Mouse (Mus musculus): Measurements from ENCODE around the gene Rab43.
"Not testable (repeated sequence)": the region's sequence is repeated elsewhere in the genome, so short reads cannot be mapped to it uniquely, and the experiment has no call there.

Rab43 gene

DNA sequence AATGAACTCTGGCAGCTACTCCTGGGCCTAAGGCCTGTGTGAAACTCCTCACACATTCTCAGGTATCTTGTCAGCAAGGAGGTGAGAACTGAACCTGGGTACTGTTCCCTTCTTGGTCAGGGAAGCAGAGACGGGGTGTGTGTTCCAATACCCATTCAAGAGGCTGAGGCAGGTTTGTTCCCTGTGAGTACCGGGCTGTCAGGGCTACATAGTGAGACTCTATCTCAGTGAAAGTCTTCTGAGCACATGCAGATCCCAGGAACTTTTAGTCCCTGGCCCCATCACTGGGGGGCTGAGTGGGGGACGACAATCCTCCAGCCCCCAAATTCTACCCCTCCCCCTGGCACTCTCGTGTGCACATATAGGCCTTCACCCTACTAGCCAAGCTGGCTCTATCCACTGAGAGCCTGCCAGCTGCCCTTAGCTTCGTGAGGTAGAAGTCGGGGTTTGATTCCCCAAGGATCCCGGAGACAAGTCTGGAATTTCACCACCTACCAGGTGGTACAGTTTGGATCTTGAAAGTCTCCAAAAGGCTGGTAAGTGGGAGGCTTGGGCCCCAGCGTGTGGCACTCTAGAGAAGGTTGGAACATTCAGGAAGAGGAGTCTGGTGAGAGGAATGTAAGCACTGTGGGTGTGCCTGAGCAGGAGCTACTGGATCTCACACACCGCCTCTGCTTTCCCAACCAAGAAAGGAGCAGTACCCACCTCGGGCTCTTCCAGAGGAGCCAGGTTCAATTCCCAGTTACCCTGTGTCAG is 31.2 kb downstream of the Rab43 start:
- DNase-seq: no peak

DNA sequence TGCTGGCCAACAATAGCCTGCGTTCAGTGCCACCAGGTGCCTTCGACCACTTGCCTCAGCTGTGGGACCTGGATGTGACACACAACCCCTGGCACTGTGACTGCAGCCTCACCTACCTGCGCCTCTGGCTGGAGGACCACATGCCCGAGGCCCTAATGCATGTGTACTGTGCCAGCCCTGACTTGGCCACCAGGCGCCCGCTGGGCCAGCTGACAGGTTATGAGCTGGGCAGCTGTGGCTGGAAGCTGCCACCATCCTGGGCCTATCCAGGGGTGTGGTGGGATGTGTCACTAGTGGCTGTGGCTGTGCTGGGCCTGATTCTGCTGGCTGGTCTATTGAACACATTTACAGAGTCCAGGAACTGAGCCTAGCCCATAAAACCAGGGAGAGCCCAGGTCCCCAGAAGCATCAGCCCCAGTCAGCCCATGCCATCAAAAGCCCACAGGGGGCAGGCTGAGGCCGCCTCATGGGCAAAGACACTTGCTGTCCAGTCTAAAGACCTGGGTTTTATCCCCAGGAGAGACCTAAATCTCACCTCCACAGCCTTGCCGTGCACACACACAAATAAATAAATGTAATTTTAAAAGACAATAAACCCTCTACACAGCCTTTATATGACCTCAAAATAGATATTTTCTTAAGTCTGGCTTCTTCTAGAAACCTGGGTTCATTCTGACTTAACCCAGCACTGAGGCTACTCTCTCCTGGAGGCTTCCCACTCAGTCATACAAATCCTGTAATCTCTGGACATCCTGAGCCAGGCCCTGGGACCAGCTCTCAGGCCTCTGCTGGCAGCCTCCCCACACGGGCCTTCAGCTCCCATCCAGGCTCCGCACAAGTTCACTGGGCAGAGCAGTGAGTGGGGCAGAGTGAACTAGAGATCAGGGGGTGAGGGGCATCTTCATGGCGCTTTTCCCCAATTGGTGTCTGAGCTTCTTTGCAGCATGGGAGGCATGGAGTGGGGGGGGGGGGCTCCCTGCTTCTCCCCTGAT is 32.5 kb downstream of the Rab43 start:
- no peak for DNase-seq

DNA sequence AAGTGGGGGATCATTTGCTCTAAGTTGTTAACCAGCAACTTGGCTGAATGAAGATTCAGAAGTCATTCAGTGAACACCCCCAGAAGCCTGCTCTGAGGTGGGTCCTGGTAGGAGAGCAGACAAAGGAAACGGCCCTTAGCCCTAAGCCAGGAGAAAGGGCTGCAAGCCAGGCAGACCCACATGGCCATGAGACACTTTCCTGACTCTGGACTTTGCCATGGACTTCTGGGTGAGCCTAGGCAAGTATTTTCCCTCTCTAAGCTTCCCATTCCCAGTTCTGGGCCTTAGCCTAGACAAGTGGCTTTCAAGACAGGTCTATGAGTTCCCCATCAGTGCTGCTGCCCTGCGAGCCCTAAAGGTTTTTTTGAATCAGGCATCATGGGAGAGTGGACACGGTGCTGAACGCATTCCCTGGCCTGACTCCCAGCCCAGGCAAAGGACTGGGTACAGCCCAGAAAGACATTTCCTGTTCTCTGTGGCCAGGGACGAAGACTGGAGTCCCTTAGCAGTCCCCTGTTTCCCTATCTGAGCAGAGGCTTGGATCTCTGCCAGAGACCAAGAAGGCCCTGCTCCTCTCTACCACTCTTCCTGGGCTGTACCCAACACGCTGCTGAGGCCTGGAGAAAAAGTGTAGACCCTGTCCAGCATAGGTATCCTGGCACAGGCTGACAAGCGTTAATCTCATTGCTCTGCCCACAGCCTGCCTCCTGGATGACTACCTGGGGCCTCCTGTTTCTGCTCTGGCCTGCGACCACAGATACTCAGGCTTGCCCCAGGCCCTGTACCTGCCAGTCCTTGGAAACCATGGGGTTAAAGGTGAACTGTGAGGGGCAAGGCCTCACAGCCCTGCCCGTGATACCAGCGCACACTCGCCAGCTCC is 33.4 kb downstream of the Rab43 start:
- DNase-seq: no peak

DNA sequence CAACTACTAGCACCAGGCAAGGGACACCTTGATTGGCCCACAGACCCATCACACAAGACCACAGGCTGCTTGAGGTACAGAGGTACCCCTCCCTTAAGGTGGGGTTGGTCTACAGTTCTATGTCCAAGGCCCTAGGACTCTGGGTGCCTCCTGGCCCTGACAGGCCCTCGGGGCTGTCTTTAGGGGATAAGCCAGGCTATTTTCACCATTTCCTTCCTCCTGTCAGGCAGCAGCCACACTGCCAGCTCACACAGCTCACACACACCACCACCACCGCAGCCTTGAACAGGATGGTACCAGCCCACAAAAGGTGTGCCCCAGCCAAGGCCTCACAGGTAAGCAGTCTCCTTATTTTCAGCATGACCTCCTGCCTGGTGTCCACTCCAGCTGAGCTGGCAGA is 34.1 kb downstream of the Rab43 start, which contains the start of gene Gp9:
TSS of gene Gp9 (plus strand) at position 231 of the 400 bp plus-strand sequence.
- DNase-seq: no peak

DNA sequence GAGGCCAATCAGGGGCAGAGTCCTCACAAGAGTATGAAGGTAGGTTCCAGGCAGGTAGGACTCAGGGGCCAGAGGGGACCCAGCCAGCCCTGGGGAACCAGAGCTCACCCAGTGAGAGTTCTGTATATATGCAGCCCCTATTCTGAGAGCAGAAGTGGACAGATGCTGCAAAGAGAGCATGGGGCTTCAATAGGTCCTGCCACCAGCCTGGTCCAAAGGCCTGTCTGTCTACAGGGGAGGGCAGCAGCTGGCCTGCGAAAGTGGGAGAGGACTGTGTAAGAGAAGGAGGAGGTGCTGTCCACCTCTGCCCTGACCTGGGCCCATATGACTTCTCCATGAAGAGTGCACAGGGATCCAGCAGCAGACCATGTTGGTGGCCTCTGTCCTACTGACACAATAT is 35.3 kb downstream of the Rab43 start:
- DNase-seq: no peak

DNA sequence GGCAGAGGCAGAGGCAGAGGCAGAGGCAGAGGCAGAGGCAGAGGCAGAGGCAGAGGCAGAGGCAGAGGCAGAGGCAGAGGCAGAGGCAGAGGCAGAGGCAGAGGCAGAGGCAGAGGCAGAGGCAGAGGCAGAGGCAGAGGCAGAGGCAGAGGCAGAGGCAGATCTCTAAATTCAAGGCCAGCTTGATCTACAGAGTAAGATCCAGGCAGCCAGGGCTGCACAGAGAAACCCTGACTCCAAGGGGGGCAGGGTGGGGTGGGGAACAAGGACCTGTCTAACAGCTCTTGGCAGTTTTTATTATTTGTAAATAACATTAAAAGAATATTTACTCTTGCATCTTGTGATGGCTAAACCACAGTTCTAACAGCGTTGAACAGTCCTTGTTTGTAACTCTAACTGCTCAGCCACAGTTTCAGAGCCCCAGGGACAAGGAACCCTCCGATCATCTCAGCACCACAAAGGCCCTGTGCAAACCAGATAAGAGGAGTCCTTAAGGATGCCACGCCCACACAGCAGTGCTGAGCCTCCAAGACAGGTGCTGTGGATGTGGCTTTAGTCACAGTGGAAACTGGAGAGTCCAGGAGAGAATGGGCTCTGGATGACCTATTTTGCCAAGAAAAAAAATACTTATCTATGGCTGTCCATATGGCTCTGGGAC is 36.2 kb downstream of the Rab43 start:
- no peak for DNase-seq

DNA sequence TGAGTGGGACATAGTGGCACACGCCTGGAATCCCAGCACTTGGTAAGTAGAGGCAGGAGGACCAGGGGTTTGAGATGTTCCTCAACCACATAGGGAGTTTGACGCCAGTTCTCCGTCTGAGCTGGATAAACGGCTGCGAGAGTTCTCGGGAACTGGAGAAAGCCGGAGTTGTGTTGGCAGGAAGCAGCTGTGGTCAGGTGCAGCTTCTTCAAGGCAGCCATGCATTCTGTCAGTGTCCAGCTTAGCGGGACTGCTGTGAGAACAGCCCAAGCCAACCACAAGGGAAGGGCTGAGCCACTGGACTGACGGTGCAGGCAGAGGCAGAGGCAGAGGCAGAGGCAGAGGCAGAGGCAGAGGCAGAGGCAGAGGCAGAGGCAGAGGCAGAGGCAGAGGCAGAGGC is 37.1 kb downstream of the Rab43 start:
- DNase-seq: no peak

DNA sequence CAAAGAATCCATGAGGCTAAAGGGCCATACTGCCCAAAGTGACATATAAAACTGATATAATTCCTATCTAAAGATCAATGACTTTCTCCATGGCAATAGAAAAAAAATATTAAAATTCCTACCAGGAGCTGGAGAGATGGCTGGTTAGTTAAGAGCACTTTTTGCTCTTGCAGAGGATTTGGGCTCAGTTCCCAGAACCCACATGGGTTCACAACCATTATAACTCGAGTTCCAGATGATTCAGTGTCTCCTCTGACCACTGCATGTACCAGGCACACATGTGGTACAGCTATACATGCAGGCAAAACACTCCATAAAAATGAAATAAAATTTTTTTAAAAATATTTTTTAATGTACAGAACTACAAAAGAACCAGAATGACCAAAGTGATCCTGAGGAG is 37.5 kb downstream of the Rab43 start:
- no peak for DNase-seq

DNA sequence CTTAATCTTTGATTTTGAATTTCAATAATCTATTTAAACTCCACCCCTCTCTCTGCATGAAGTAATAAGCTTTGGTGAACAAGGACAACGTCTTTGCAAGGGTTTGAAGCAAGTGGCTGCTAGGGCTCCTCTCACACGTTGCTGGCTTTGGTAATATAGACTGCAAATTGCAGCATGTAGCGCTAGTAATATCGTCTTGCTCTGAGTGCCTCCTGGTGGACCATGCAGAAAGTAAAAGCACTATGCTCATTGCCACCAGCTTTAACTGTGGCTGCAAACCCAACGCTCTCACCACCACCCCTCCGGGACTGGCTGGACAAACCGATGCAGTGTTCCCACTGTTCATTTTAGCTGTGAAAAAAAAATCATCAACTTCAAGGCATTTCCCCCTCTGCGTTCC is 41.3 kb downstream of the Rab43 start:
- DNase-seq: no peak

DNA sequence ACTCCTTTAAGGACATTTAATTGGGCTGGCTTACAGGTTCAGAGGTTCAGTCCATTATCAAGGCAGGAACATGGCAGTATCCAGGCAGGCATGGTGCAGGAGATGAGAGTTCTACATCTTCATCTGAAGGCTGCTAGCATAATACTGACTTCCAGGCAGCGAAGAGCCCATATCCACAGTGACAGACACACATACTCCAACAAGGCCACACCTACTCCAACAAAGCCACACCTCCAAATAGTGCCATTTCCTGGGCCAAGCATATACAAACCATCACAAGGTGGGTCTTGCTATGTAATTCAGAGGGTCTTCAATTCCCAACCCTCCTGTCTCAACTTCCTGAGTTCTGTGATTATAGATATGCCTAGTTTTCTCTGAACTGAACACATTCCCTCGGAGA is 47.7 kb downstream of the Rab43 start:
- DNase-seq: not testable (repeated sequence)

DNA sequence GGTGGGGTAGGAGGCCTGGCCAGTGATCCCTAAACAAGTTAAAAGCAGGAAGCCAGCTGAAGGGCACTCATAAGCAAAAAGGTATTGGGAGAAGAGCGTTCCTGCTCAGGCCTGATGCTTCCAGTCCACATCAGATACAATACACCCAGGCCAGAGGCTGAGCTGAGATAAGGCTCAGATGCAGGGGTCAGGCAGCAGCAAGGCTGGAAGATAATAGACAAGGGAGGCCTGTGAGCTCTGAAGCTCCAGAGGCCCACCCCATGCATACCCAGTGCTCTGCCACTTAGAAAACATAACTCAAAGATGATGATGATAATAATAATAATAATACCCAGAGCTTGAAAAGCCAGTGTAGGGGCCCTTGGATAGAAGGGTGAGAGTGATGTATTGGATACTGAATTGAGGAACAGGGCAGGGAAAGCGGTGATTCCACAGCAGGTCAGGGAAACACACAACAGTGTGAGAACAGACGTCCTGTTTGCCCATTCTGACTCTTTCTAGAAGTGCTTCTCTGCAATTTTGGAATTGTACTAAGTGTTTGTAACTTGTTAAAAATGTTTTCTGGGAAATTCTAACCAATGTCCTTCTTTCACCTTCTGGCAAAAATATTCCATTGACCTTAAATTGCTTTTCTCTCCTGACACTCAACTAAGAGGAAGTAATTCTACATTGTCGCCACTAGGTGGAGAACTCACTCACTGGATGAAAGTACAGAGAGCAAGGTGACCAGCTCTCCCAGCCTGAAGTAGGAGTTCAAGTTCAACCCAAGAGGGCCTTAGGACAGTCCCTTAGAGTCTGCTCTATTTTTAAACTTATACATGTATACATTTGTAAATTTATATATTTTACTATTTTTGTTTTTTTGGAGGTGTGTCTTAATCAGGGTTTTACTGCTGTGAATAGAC is 48.3 kb downstream of the Rab43 start:
- DNase-seq: no peak

DNA sequence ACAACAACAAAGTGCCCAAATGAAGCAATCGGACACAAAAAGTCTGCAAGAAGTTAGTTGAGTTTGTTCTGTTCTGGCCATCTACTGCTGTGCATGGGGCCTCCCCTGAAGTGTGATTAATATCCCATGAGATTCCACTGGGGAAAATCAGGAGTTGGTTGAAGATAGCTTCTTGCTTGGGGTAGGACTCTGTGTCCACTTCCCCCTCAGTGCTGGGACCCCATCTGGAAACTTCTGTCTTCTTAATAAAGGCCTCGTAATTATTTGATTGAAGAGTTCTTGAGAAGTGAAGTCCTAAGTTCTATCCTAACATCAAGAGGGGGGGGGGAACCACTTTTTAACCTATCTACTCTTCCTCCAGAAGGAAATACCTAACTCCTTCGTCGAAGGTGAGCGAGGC is 49.8 kb downstream of the Rab43 start:
- DNase-seq: no peak

DNA sequence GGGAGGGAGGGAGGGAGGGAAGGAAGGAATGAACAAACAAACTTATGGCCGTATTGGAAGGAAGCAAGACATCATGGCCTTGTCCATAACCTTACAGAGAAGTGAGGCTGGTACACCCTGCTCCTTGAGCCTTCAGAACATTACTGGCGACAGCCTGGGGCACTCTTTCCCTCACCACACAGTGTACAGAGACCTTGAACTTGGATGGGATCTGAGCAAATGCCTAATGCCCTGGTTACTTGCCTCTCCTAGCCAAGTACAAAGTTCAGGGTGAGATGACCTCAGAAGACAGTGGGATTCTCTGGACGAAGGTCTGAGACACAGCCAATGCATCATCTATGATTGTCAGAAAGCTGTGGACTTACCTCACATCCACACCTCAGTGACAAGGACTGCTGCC is 52.1 kb downstream of the Rab43 start:
- DNase-seq: no peak

DNA sequence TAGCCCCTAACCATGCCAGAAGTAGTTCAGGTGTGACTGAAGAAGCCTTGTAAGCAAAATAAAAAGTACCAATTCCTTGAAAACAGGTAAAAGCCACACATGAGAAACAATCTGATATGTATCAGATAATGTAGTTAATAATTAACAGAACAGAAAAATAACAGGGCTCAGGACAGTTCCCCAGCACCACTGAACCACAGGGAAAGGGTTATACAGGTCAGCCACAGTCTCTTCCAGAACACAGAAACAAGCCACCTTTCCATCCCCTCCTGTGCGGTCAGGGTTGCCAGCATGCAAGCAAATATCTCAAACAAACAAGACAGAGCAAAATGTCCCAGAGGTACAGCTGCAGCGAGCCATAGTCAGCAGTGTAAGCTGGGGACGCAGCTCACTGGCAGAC is 52.6 kb downstream of the Rab43 start:
- no peak for DNase-seq

DNA sequence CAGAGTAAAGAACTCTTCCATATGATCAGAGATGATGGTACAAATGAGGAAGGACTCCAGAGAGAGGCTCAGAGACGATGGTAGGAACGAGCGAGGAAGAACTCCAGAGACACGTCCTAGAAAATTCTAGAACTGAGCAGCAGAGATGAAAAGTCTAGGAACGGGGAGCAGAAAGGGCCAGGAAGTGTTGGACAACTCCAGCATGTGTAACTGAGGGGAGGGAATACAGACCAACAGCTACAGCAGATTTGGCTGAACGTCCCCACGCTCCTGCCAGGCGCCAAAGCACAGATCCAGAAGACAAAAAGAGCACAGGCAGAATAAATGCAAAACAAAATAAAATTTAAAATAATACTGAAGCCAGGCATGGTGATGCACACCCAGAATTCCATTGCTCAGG is 55.1 kb downstream of the Rab43 start:
- DNase-seq: no peak

DNA sequence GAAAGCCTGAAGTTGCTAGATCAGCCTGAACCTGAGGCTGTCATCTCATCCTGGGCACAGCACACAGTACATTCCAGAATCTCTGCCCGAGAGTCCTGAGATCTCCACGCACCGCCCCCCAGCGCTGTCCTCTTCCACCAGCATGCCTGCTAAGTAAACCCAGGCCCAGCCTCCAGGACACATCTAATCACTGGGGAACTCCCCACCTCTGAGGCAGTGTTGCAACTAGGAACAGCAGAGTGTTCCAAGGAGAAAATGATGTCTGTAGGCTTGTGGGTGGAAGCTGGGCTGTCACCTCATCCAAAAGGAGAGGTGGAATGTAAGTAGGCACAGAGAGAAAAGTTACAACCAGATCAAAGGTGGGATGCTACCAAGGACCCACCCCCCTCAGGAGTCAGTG is 56.8 kb downstream of the Rab43 start:
- no peak for DNase-seq

DNA sequence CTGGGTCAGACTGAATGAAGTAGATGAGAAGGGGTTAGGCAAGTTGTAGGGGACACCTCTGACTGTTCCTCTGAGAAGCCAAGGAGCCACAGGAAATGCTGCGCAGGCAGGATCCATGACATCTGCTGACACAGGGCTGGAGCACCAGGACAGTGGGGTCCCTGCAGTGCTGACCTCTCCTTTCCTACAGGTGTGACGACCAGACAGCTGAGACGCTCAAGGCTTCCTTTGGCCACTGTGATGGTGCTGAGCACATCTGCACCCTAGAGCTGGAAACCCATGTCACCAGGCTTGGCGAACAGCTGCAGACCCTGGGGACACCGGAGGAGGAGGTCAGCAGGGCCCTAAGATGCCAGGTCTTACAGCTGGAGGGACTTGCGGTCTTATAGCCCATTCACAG is 60.4 kb downstream of the Rab43 start:
- no peak for DNase-seq

DNA sequence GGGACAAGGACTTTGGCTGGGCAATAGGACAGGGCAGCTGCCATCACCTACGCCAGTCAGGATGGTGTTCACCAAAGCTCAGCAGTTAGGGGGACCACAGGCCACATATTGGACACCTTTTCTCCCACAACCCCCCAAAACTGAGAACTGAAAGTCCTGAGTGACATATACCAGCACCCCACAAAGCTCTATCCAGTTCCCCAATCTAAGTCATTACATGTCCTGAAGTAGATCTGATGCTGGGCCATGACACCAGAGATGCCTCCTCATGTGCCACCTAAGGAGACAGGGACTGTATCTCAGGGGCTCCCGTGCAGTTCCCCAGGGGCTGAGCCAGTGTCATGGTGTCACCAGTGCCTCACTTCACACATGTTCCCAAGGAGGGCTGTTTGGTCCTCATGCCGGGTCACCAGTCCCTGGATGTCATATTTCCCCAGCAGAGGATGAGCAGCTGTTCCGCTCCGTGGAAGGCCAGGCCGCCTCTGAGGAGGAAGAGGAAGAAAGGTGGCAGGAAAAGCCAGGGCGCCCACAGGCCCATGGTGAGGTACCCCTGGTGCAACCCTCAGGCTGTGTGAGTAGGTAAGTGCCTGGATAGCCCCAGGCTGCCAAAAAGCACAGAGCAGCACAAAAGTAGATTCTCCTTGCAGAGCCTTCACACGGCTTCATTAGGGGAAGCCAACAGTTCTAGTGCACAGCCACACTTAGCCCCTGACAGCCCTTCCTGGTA is 61.6 kb downstream of the Rab43 start:
- DNase-seq: no peak

DNA sequence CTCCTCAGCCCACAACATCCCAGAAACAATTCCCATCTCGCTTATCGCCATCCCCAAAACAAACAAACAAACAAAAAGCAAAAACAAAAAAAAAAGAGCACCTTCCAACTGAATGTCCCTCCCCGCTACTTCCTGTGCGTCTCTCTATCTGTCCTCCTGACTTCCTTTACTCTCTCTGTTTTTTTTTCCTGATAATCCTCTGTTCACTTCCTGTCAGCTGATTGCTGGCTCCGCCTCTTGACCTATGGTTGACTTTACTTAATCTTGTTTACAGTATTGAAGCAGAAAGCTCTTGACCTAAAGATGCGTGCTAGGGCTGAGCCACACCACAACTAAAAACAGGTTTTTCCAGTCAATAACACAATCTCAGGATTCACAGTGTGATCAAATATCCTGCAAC is 63.4 kb downstream of the Rab43 start:
- no peak for DNase-seq

DNA sequence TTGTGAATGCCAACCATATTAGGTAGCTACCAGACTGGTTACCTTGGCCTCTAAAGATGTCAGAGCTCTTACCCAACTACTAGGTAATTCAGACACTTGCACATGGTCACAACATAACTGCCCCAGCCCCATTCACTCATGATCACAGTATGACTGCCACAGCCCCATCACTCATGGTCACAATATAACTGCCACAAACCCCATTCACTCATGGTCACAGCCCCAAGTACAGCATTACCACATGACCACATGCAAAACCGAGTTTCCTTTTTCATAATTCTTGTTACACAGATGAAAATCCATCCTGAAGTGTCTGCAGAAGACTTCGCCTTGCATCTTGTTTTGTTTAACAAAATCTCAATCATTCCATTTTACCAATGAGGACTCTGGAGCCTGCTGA is 63.9 kb downstream of the Rab43 start:
- DNase-seq: no peak

DNA sequence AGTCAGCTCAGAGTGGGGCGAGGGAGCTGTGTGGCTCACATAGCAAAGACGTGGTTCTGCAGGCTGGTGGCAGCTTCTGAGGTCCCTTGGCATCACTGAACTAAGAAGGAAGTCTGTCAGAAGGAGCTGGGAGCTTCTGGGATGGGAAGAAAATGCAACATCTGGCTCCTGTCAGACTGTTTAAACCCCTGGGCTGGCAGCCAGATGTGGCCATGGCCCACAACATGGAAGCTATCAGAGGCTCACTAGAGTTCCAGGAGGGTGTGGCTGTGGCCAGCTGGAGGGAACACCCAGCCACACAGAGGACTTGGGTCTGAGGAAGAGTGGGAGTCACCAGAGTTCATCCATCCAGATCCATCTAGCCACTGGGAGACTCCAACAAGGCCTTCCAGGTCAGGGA is 65.1 kb downstream of the Rab43 start:
- no peak for DNase-seq

Data from spleen, adult 18-20 months (tissue).